Mouse (Mus musculus) layer of hippocampus, adult 9-10 months (tissue): ENCODE data around the gene Klhl36.
"Not testable (repeated sequence)": the region's sequence is repeated elsewhere in the genome, so short reads cannot be mapped to it uniquely, and the experiment has no call there.

Source experiments
- DNase-seq: peaks from one replicate; pipeline ENCODE4 v3.0.0; 2022; ENCODE audit warnings: low spot score

Gene Klhl36

GRCm38 (mm10) chr8:119835270-119835669 lies 26.8 kb upstream of the Klhl36 start:
- DNase-seq = no peak

GRCm38 (mm10) chr8:119836831-119837230 lies 25.2 kb upstream of the Klhl36 start:
- DNase-seq = no peak

GRCm38 (mm10) chr8:119837553-119838071 lies 24.5 kb upstream of the Klhl36 start:
- no peak for DNase-seq

GRCm38 (mm10) chr8:119838100-119838982 lies 23.7 kb upstream of the Klhl36 start:
- no peak for DNase-seq

- no peak for DNase-seq
Measured at GRCm38 (mm10) chr8:119838983-119839340, 23.1 kb upstream of the Klhl36 start.

- no peak for DNase-seq
Measured at GRCm38 (mm10) chr8:119839419-119840021, 22.5 kb upstream of the Klhl36 start.

- peak; percentile 92 for DNase-seq
Measured at GRCm38 (mm10) chr8:119840275-119840808, 21.7 kb upstream of the Klhl36 start, which contains the start of gene Cotl1. TSS of gene Cotl1 (minus strand) at chr8:119840544.

- no peak for DNase-seq
Measured at GRCm38 (mm10) chr8:119840905-119841411, 21.1 kb upstream of the Klhl36 start.

GRCm38 (mm10) chr8:119843444-119843843 lies 18.6 kb upstream of the Klhl36 start:
- peak; percentile 79 for DNase-seq

GRCm38 (mm10) chr8:119844577-119844976 lies 17.5 kb upstream of the Klhl36 start:
- DNase-seq = no peak

- DNase-seq = not testable (repeated sequence)
Measured at GRCm38 (mm10) chr8:119845741-119846140, 16.3 kb upstream of the Klhl36 start.

GRCm38 (mm10) chr8:119847232-119847922 lies 14.7 kb upstream of the Klhl36 start:
- DNase-seq = no peak

- DNase-seq = no peak
Measured at GRCm38 (mm10) chr8:119853521-119853920, 8.5 kb upstream of the Klhl36 start.

GRCm38 (mm10) chr8:119854035-119854434 lies 8.0 kb upstream of the Klhl36 start:
- no peak for DNase-seq

GRCm38 (mm10) chr8:119855656-119856055 lies 6.4 kb upstream of the Klhl36 start:
- DNase-seq = no peak

- DNase-seq = no peak
Measured at GRCm38 (mm10) chr8:119857767-119858166, 4.3 kb upstream of the Klhl36 start.

GRCm38 (mm10) chr8:119862390-119862734 lies 296 bp downstream of the Klhl36 start:
- DNase-seq = no peak

- DNase-seq = no peak
Measured at GRCm38 (mm10) chr8:119862749-119863148, 683 bp downstream of the Klhl36 start.

- no peak for DNase-seq
Measured at GRCm38 (mm10) chr8:119869616-119870015, 7.5 kb downstream of the Klhl36 start.

- no peak for DNase-seq
Measured at GRCm38 (mm10) chr8:119873181-119873580, 11.1 kb downstream of the Klhl36 start.

- DNase-seq = no peak
Measured at GRCm38 (mm10) chr8:119881301-119881700, 19.2 kb downstream of the Klhl36 start.

- no peak for DNase-seq
Measured at GRCm38 (mm10) chr8:119881917-119882316, 19.9 kb downstream of the Klhl36 start.
